Mouse (Mus musculus) left cerebral cortex, postnatal 36 days (tissue): ENCODE data around the gene Rrp1. TPM values are rescaled to one million over a fixed set of nuclear protein-coding genes. Genes with fewer than 3 reads are reported as not detected.
"Not testable (repeated sequence)": the region's sequence is repeated elsewhere in the genome, so short reads cannot be mapped to it uniquely, and the experiment has no call there.

ENCODE experiments used
- DNase-seq, 2 experiments: peaks; one replicate each; pipeline ENCODE4 v3.0.0; 2021 to 2022; ENCODE audit warnings: low spot score in 2 of 2, mixed read lengths in 1 of 2
- intact Hi-C: fragments of 180-260 bp; cut with DNase I; formaldehyde crosslinking; loops from one replicate; pipeline ENCODE4 v1.15.1; 2025
- total RNA-seq, 2 experiments: library from RNA; stranded (reverse); gene quantifications; 2 replicates each; pipeline ENCODE4 v1.2.3; 2021

Gene Rrp1
- total RNA-seq, 2 experiments from 2014 or later, result 348 to 358 TPM

- intact Hi-C loops, result no loop called here
- DNase-seq, result no peak
Observed at GRCm38 (mm10) chr10:78426117-78426735, 13.4 kb upstream of the Rrp1 start.

DNA sequence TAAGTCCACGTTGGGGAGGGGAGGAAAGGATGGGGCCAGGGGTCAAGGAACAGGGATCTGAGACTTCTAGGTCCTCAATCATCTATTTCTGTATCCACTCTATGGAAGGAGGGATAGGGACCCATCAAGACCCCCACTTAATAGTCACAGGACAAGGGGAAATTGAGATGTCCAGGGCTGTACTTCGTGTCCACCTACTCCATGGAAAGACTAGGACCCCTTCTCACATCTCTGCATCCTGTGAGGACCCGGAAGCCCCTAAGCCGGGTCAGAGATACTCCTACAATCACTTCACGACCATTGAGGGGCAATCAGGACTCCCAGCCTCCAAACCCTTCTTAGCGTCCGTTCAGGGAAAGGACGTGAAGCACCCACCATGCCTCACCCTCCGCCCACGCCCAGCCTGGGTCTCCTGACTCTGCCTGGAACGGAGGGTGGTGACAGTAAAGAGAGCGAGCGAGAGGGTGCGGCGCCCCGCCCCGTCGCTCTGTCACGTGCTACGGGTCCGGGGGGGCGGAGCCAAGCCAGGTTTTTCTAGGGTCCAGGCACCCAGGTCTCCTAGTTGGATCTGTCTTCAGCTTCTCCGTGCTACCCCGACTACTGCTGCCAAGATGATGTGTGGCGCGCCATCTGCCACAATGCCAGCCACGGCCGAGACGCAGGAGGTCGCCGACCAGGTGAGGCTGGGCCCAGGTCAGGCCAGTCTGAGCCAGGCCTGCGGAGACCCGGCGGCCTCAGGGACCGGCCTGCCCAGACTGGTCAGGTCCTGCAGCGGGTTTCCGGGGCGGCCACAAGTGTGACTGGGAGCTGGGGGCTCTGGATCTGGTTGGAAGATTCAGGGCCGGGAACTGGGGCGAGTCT, 12.6 kb upstream of the Rrp1 start, which contains the start of gene Cstb:
TSS of gene Cstb (plus strand) at position 489 of the 861 bp plus-strand sequence.
- intact Hi-C loops, result no loop called here
- DNase-seq, result peak; percentile 83 to 84

DNA sequence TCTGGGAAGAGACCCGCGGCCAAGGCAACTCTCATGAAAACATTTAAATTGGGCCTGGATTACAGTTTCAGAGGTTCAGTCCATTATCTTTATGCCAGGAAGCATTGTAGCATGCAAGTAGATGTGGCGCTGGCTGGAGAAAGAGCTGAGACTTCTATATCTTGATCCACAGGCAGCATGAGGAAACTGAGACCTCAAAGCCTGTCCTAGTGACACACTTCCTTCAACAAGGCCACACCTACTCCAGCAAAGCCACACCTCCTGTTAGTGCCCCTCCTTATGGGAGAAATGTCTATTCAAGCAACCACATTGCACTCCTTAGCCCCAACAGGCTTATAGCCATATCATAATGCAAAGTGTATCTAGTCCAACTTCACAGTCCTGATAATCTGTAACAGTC, 9.8 kb upstream of the Rrp1 start:
- no peak for DNase-seq
- intact Hi-C loops, result no loop called here

DNA sequence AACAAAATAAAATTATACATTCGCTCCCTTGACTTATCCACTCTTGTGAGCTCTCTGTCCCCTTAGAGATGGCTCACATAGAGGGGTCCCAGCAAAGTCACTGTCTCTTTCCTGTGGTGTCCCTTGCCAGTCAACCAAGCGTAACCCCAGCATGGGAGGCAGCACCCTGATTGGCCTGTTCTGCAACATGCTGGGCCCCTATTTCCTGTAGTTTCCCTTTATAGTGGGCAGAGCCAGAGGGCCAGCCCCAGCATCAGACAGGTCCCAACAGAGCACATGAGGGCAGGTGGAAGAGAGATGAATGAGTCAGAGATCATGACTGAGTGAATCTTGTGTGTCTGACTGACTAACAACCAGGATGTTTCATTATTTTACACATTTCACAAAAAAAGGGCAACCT, 8.1 kb upstream of the Rrp1 start:
- no peak for DNase-seq
- intact Hi-C loops, result no loop called here

DNA sequence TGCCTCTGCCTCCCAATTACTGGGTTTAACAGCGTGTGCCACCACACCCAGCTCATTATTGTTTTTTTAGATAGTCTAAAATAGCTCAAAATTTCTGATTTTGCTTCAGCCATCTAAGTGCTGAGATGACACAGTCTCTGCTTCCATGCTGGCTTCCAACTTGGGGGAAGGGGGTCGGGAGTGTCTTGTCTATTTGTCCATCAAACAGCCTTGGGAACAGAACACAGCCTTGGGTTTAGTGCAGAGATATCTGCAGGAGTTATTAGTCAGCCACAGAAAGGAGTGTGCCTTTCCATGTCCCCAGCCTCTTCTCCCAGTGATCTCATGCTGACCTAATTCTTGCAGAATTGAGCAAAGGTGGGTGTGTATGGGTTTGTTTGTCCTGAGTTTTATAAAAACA, 5.9 kb upstream of the Rrp1 start:
- intact Hi-C loops, result no loop called here
- DNase-seq, result no peak

DNA sequence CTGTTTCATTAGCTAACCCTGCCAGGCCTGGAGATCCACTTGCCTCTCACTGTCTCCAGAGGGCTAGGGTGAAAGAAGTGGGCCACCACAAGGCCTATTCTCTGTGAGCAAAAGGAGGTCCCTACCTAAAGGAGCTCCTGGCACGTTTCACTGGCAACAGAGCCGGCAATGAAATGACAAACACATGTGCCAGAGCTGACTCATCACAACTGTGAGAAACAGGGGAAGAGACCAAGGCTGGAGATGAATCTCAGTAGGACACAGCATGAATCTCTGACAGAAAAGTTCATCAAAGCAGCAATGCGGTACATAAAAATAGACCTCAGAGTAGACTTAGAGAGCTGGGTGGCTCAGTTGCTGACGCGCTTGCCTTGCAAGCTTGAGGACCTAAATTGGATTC, 5.0 kb upstream of the Rrp1 start:
- intact Hi-C loops, result no loop called here
- DNase-seq, result no peak

DNA sequence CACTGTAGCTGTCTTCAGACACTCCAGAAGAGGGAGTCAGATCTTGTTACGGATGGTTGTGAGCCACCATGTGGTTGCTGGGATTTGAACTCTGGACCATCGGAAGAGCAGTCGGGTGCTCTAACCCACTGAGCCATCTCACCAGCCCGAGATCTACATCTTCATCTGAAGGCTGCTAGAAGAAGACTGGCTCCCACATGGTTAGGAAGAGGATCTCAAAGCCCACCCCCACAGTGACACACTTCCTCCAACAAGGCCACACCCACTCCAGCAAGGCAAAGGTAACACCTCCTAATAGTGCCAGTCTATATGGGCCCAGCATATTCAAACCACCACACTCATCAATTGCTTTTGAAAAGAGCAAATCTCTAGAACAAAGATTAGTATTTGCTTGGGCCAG, 2.1 kb upstream of the Rrp1 start:
- intact Hi-C loops, DNase-seq: not testable (repeated sequence)

DNA sequence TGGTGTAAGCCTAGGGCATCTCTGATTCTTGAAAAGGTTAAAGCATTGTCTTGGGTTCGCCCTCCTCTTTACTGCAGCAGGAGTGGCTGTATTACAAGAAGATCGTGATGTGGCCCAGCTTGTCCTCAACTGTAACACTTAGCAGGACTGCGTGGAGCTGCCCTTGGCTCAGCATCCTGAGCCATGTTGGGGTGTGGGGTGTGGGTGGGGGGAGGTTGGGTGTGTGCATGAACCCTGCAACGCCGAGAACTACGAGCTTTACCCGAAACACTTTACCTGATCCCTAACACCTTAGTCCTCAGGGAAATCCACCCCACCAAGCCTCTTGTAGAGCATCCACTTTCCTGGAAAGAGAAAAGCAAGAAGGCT, 293 bp upstream of the Rrp1 start:
- intact Hi-C loops, result no loop called here
- no peak for DNase-seq

DNA sequence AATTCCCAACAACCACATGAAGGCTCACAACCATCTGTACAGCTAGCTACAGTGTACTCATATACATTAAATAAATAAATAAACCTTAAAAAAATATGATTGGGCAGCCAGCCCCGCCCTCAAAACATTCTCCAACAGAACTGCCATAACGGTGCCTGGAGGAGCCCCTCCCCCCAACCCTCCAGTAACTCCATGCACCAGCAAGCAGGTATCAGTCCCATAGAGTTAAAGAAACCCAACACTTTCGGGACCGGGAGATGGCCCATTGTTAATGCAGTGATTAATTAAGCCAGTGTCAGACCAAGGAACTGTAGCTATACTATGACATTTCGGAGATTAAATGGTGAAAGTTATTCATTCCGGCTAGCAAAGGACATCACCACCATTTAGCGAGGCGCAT, 992 bp downstream of the Rrp1 start:
- intact Hi-C loops, result no loop called here
- DNase-seq, result no peak

DNA sequence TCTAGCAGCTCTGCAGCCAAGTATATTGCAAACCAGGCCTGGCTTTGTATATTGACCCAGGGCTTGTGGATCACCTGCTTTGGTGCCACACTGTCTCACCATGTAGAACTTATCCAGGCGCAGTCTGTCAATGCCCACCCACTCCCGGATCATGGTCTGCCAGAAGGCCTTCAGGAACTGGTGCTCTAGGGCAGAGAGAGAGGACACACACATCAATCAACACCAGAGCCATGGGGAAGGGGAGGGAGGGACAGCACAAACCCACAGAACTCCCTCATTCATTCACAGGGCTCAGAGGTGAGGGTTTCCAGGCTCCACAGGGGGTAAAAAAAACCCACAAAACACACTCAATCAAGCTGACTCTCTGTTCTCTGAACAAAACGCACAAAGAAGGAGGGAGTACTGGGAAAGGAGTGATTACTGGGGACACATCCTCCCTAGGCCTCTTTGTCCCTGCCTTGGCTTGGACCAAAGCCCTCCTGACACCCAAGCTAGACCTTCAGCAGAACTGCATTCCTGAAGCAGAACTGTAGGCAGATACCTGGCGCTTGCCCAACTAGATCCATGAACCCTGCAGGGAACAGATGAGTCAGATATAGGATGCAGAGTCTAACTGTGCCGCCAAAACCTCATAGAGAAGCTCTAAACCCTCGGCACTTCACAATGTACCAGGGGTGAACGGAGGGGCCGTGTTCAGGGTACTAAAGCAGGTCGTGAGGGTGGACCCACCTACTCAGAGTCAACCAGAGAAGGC, 3.6 kb downstream of the Rrp1 start:
- no peak for DNase-seq
- intact Hi-C loops, result loop anchor here (10.0 kb wide), 1 partner anchor 224 kb away; the partner anchor contains the start of gene Pwp2

- intact Hi-C loops, result loop anchor here (10.0 kb wide), 1 partner anchor 222 kb away; the partner anchor contains the start of gene Pwp2
- DNase-seq, result no peak
Observed at GRCm38 (mm10) chr10:78407132-78407531, 5.7 kb downstream of the Rrp1 start.

DNA sequence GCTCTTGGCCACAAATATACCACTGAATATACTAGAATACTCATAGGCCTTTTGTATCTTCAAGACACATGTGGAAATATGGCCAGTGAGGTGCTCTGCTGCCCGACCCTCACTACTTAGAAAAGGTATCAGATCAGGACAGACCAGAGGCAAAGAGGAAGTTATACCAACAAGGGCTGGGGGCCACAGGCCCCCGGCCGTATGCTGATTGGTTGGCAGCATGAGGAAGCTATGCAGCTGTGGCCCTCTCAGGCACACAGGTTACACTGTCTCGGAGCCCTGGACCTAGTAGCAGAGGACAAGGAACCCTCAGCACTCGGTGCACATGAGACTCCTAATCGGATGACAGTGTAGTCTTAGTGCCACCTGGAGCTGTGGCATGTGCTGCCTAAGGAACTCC, 6.7 kb downstream of the Rrp1 start:
- DNase-seq, result no peak
- intact Hi-C loops, result loop anchor here (10.0 kb wide), 1 partner anchor 221 kb away; the partner anchor contains the start of gene Pwp2

DNA sequence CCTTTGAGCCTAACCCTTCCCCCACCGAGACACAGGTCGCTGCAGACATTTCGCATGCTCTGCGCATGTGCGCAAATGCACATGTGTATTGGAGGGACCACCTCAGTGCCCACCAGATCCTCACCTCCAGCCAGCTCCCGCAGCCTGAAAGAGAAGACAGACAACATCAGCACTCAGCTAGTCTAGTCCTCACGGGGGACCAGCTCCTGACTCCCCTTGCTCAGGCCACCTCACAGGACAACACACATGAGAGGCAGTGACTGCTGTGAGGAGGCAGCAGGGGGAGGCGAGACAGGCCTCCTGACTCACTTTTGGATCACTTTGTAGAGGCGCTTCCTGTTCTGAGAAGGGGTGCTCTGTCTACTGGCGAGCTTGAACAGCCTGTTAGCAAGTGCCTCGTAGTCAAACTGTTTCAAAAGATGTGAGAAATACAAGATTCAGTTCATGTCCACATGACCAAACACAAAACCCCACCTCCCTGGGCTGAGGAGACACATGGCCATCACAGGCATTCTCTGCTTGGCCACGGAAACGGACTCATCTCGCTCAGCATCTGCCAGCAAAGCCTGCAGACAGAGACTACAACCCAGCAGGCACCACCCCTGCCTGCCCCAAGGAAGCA, 10.4 kb downstream of the Rrp1 start:
- intact Hi-C loops, result loop anchor here (10.0 kb wide), 1 partner anchor 218 kb away; the partner anchor contains the start of gene Pwp2
- no peak for DNase-seq

- intact Hi-C loops, result loop anchor here (10.0 kb wide), 1 partner anchor 216 kb away; the partner anchor contains the start of gene Pwp2
- no peak for DNase-seq
Observed at GRCm38 (mm10) chr10:78401127-78401526, 11.7 kb downstream of the Rrp1 start.

DNA sequence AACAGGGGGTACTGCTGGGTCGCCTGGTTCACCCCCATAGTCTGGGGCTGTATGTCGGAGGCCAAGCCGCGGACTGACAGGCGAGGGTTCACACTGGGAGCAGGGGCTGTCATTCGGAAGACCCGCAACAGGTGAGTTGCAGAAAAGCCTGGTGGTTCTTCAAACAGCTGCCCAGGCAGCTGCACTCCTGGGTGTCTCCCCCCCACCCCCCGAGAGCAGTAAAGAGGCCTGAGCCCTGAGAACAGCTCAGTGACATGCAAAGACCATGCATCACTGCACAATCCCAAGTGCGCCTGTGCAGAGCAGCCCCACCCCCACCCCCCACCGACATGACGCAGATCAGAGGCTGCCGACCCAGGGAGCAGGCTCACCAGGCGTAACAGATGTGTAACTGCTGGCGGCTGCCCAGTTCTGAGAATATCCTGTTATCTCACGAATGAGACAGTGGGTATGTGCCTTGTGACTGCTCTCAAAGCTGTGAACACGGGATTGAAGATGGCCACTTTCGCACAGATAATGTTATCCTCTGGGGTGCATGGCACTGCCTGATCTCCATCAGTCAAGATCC, 13.7 kb downstream of the Rrp1 start:
- intact Hi-C loops, result no loop called here
- DNase-seq, result no peak

GRCm38 (mm10) chr10:78396625-78396885, 16.3 kb downstream of the Rrp1 start:
- intact Hi-C loops, result loop anchor here (1.0 kb wide), 1 partner anchor 117 kb away; no protein-coding TSS in a partner anchor
- no peak for DNase-seq

DNA sequence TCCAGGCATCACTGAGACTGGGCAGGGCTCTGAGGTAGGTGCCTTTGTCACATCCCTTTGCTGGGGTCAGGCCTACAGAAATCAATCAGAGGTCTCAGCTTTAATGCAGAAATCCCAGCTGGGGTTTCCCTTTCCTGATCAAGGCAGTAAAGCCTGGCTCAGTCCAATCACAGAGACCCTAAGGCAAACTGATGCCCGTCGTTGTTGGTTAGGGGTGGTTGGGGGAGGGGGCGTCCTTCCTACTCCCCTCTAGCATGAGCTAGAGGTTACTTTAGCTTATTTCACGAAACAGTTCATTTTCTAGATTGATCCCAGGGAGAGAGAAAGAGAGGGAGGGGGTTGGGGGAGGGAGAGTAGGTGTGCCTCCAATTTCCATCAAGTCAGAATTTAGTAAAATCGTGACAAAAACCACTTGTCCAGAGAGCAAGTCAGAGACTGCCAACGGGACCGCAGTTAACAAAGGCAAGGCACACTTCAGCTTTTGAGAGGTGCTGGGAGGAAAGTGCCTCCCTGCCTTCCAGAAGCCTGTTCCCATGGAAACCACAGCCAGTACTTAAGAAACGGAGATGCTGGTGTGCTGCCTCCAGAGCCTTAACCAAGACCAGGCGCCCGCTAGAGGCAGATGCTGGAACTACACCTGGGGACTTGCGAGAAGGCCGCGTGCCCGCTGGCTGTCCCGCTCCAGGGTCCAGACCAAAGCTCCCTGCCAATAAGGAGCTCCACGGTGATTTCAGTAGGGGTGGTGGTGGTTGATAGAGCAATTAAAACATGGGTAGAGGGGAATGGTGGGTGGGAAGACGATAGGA, 16.8 kb downstream of the Rrp1 start:
- DNase-seq, result peak; percentile 93 to 96
- intact Hi-C loops, result loop anchor here (1.0 kb wide), 1 partner anchor 117 kb away; no protein-coding TSS in a partner anchor

DNA sequence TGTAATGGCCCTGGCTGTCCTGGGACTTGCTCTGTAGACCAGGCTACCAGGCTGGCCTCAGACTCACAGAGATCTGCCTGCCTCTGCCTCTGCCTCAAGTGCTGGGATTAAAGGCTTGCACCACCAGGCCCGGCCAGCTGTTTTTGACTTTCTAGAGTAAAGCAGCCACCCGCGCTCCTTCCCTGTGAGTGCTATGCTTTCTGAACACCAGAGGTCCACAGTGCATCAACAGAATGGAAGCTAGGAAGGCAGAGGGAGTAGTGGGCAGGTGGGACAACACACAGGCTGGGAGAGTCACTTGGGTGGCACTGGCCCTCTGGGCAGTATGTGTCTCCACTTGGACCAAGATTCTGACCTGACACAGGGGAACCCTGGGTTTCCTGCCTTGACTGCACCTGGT, 17.5 kb downstream of the Rrp1 start:
- intact Hi-C loops, result no loop called here
- DNase-seq, result no peak

DNA sequence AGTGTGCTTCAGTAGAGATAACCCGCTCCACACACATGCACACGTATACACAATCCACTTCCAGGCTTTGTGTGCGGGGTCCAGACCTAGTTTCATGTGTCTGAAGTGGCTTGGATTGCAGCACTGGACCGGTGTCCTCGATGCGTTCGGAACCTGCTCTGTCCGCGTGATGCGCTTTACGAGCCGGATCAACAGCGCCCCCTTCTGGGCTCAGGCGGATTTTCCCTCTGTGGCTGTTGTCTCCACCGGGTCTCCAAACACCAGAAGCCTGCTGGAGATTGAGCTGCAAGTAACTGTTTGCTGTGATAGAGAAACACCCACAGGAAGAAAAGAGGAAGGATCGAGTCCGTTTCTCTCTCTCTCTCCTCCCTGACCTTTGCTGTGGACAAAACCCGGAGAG, 20.8 kb downstream of the Rrp1 start:
- DNase-seq, result peak; percentile 78 to 87
- intact Hi-C loops, result loop anchor here (1.0 kb wide), 1 partner anchor 113 kb away; no protein-coding TSS in a partner anchor
